Mouse (Mus musculus): ENCODE measurements around the gene AA467197. TPM values are rescaled to one million over a fixed set of nuclear protein-coding genes. Genes with fewer than 3 reads are reported as not detected.

Gene AA467197
- total and polyA plus RNA-seq, 3 experiments = 3.1 to 30.4 (median 6.4) TPM

DNA sequence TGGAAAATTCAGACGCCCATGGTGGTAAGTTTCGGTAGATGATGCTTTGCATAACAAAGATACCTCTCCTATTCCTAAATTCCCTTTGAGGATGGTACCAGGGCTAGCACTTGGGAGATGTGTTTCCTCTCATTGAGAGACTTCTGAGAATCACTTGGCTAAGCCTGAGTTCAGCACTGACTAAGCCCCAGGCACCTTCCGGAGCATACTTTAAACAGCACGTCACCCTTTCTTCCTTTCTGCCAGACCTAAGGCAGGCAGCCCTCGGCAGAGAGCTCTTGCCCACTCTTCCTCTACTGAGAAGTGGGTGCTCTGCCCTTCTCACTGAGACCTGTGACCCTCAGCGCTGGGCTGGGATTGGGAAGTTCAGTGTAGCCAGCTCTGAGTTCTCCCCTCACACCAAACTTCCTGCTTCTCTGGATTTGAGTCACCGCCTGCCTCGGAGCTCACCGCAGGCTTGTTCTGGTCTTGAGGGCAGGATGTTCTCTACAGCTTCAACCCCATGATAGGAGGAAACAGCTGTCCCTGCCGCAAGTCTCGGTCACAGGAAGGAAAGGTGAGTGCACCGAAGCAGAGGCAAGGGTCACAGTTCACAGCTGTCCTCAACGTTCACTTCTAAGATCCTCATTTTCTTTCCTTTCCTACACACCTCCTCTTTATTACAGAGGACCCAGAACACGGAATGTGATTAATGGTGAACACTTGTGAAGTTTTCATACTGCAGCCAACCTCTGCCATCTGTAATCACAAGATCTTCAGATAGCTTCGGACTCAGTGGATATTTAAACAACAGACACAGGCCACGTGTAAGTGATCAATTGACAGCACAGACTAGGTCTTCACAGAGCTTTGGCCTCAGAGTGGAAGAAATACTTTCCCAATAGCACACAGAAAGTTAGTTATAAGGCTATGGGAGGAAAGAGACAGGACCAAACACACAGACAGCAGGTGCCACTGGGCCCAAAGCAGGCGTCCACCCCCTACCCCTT, 15.6 kb downstream of the AA467197 start (continued):
- TF ChIP-seq NRF1 (IDR thresholded peaks at IDR 0.05; ENCODE audit: low read depth, low read length) = no peak

DNA sequence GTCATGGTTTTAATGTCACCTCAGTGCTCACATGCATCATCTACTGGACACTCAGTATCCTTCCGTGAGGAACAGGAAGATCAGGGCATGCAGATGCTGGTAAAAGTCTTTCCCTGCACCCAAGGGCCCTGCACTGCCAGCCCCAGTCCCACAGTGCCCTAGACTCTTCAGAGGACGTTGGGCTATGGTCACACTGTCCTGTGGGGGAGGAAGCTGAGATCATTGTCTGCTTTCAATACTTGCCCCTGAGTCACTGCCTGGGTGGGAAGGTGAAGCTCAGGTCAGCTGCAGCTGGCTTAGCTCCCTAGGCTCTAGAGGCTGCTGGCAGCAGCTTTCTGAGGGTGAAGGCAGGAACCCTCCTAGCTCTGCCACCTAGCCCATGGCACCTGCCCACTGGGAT, 19.3 kb downstream of the AA467197 start:
- in situ Hi-C loops (cut with MboI; ENCODE audit: low pct_ligation_motif_present, low pct_unique_long_range_greater_than_20kb, low sequenced_read_pairs) = no loop called here

GRCm38 (mm10) chr2:122656767-122657166, 20.0 kb downstream of the AA467197 start:
- TF ChIP-seq NELFE (IDR thresholded peaks at IDR 0.05; ENCODE audit: low read depth, low read length) (no peak), GABPA (IDR thresholded peaks at IDR 0.05; ENCODE audit: insufficient replicate concordance, low read depth, low read length) (no peak), CHD2 (IDR thresholded peaks at IDR 0.05; ENCODE audit: low read length) (no peak), RAD21 (IDR thresholded peaks at IDR 0.05; ENCODE audit: low read depth, low read length) (no peak), JUND (conservative IDR thresholded peaks at IDR 0.05; ENCODE audit: low read depth, low read length) (no peak), CHD1 (IDR thresholded peaks at IDR 0.05; ENCODE audit: low read depth, low read length) (no peak), JUN (IDR thresholded peaks at IDR 0.05; ENCODE audit: insufficient read depth, low read depth, low read length) (no peak), POLR2A (IDR thresholded peaks at IDR 0.05; ENCODE audit: low read depth, low read length) (no peak), SMC3 (IDR thresholded peaks at IDR 0.05; ENCODE audit: low read depth, low read length) (no peak), ZKSCAN1 (IDR thresholded peaks at IDR 0.05; ENCODE audit: borderline replicate concordance, low read depth, low read length) (no peak), E2F4 (IDR thresholded peaks at IDR 0.05; ENCODE audit: insufficient replicate concordance, low read depth, low read length) (no peak)
- H3K36me3 ChIP-seq (replicated peaks in 1 of 2; ENCODE audit: control insufficient read depth in 1 of 2, insufficient read depth in 1 of 2, low read length in 1 of 2) = no peaks in the 10 kb centered on the region
- no peaks in the 10 kb centered on the region for H3K27me3 ChIP-seq (replicated peaks)
- no peak overlapping the region for H3K4me2 ChIP-seq (ENCODE audit: insufficient read depth, low read depth, poor library complexity, severe bottlenecking)
- dilution Hi-C loops (cut with MboI; ENCODE audit: extremely low pct_ligation_motif_present, extremely low pct_unique_long_range_greater_than_20kb, low sequenced_read_pairs) (no loop called here), in situ Hi-C loops (cut with MboI; ENCODE audit: low pct_ligation_motif_present, low pct_unique_long_range_greater_than_20kb, low sequenced_read_pairs) (no loop called here)
- no peak for DNase-seq (ENCODE audit: extremely low read depth)
- H3K79me2 ChIP-seq (replicated peaks; ENCODE audit: control insufficient read depth, extremely low read depth, insufficient read depth, poor library complexity, severe bottlenecking) = no peaks in the 10 kb centered on the region
- no peaks in the 10 kb centered on the region for H3K9me3 ChIP-seq (replicated peaks; ENCODE audit: low read length)
- H3K27ac ChIP-seq (ENCODE audit: insufficient read depth, low read depth) = no peak overlapping the region
- H3K4me1 ChIP-seq (ENCODE audit: control insufficient read depth in 1 of 2, insufficient read depth in 2 of 2) = peaks cover 17 to 42% of the 10 kb centered on the region in 2 experiments
- no peak overlapping the region for H3K4me3 ChIP-seq (replicated peaks in 1 of 3; ENCODE audit: low read depth in 2 of 3, low read length in 2 of 3, poor library complexity in 1 of 3)
- no peak overlapping the region for H3K9ac ChIP-seq (ENCODE audit: insufficient read depth, low read depth)

More for the DNA sequence above, 19.3 kb downstream of the AA467197 start:
- H3K27me3 ChIP-seq (replicated peaks) = no peaks in the 10 kb centered on the region
- DNase-seq (ENCODE audit: extremely low read depth) = no peak
- H3K79me2 ChIP-seq (replicated peaks; ENCODE audit: control insufficient read depth, extremely low read depth, insufficient read depth, poor library complexity, severe bottlenecking) = no peaks in the 10 kb centered on the region
- no peak overlapping the region for H3K4me3 ChIP-seq (replicated peaks in 1 of 3; ENCODE audit: low read depth in 2 of 3, low read length in 2 of 3, poor library complexity in 1 of 3)
- dilution Hi-C loops (cut with MboI; ENCODE audit: extremely low pct_ligation_motif_present, extremely low pct_unique_long_range_greater_than_20kb, low sequenced_read_pairs) = no loop called here
- H3K27ac ChIP-seq (ENCODE audit: insufficient read depth, low read depth) = no peak overlapping the region
- H3K4me2 ChIP-seq (ENCODE audit: insufficient read depth, low read depth, poor library complexity, severe bottlenecking) = no peak overlapping the region
- no peaks in the 10 kb centered on the region for H3K36me3 ChIP-seq (replicated peaks in 1 of 2; ENCODE audit: control insufficient read depth in 1 of 2, insufficient read depth in 1 of 2, low read length in 1 of 2)
- peaks cover 22 to 48% of the 10 kb centered on the region in 2 experiments for H3K4me1 ChIP-seq (ENCODE audit: control insufficient read depth in 1 of 2, insufficient read depth in 2 of 2)
- no peak overlapping the region for H3K9ac ChIP-seq (ENCODE audit: insufficient read depth, low read depth)
- TF ChIP-seq JUN (IDR thresholded peaks at IDR 0.05; ENCODE audit: insufficient read depth, low read depth, low read length) (no peak), ELF1 (IDR thresholded peaks at IDR 0.05; ENCODE audit: low read depth, low read length) (no peak), RAD21 (IDR thresholded peaks at IDR 0.05; ENCODE audit: low read depth, low read length) (no peak), UBTF (IDR thresholded peaks at IDR 0.05; ENCODE audit: low read depth, low read length) (no peak), USF1 (IDR thresholded peaks at IDR 0.05; ENCODE audit: low read depth, low read length) (no peak), NRF1 (IDR thresholded peaks at IDR 0.05; ENCODE audit: low read depth, low read length) (no peak), BHLHE40 (IDR thresholded peaks at IDR 0.05; ENCODE audit: low read depth, low read length) (0 out of 2 replicates have a peak, but pooled peaks have one; percentile 9)
- no peaks in the 10 kb centered on the region for H3K9me3 ChIP-seq (replicated peaks; ENCODE audit: low read length)
